Mouse (Mus musculus) hindbrain, postnatal 0 days (tissue): ENCODE data around the gene Pemt. TPM values are rescaled to one million over a fixed set of nuclear protein-coding genes. Genes with fewer than 3 reads are reported as not detected.

Experiments used
- ATAC-seq: fragments of 200-750 bp; cut with Nextera tagmentation; 2 replicates; pipeline ENCODE4 v1.8.0; 2017; ENCODE audit warnings: mild to moderate bottlenecking, moderate TSS enrichment, moderate library complexity
- DNase-seq: peaks from one replicate; pipeline ENCODE4 v3.0.0-alpha.2; 2015; ENCODE audit warnings: low spot score
- H3K27ac ChIP-seq: fragments of 300-500 bp; sonication (generic); 2 replicates; pipeline ENCODE4 v1.5.1; 2014; ENCODE audit warnings: mild to moderate bottlenecking
- H3K27me3 ChIP-seq: fragments of 300-500 bp; sonication (generic); 2 replicates; pipeline ENCODE4 v1.6.1; 2014; ENCODE audit warnings: low read length, mixed read lengths; ENCODE audit not compliant: insufficient read depth
- H3K36me3 ChIP-seq: fragments of 300-500 bp; sonication (generic); 2 replicates; pipeline ENCODE4 v1.6.1; 2014; ENCODE audit warnings: low read length, mixed read lengths; ENCODE audit not compliant: insufficient read depth
- H3K4me1 ChIP-seq: fragments of 300-500 bp; sonication (generic); 2 replicates; pipeline ENCODE4 v1.6.1; 2014; ENCODE audit warnings: antibody characterized with exemption, low read length, mixed read lengths; ENCODE audit not compliant: insufficient read depth
- H3K4me2 ChIP-seq: fragments of 300-500 bp; sonication (generic); 2 replicates; pipeline ENCODE4 v1.6.1; 2014; ENCODE audit warnings: low read depth, mild to moderate bottlenecking, low read length, moderate library complexity, mixed read lengths
- H3K4me3 ChIP-seq: fragments of 300-500 bp; sonication (generic); 2 replicates; pipeline ENCODE4 v1.5.1; 2014; ENCODE audit warnings: low read length
- H3K9ac ChIP-seq: fragments of 300-500 bp; sonication (generic); replicated peaks from 2 replicates; pipeline ENCODE4 v1.6.1; 2014; ENCODE audit warnings: mild to moderate bottlenecking, low read length, moderate library complexity, mixed read lengths
- H3K9me3 ChIP-seq: fragments of 300-500 bp; sonication (generic); 2 replicates; pipeline ENCODE4 v1.6.1; 2016; ENCODE audit warnings: low read length, mixed read lengths
- CTCF ChIP-seq: IDR thresholded peaks from 2 replicates; pipeline ENCODE4 v1.5.1; 2016; ENCODE audit warnings: antibody characterized with exemption, control low read depth, low read depth
- WGBS: fragments of 180-500 bp; shearing (Covaris S2); extraction: QIAGEN DNeasy Blood & Tissue Kit; methylation state at CpG from one replicate; pipeline ENCODE4 v1.1.7; 2014; 5-methylcytosine and 5-hydroxymethylcytosine counted together
- polyA plus RNA-seq: library from polyadenylated mRNA; unstranded; fragments of >200 nt; fragmentation: Nextera tagmentation; extraction: Ambion mirVana; gene quantifications from 2 replicates; pipeline ENCODE4 v1.2.1, GENCODE M21; 2015
- total RNA-seq: library from RNA; depleted of rRNA; stranded (reverse); fragments of >200 nt; gene quantifications from 2 replicates; pipeline ENCODE4 v1.2.3, GENCODE M21; 2014; rRNA removed

Gene Pemt
- total RNA-seq (14.5 and 15.3 TPM in 2 replicates), polyA plus RNA-seq (12.6 and 12.9 TPM in 2 replicates)

- H3K4me2 ChIP-seq: peak within 1 kb of the TSS; percentile 66
- DNase-seq (peak; percentile 98), ATAC-seq (peak; percentile 99)
- H3K4me1 ChIP-seq: 0 out of 2 replicates have a peak, but pooled peaks cover 5% of the 10 kb centered on the region
- peak within 1 kb of the TSS; percentile 89 for H3K27ac ChIP-seq
- H3K9ac ChIP-seq: peak within 1 kb of the TSS; percentile 54
- H3K36me3 ChIP-seq: no peaks in the 10 kb centered on the region
- under 1% methylated on average over 44 of the region's 44 CpGs for WGBS
- no peaks in the 10 kb centered on the region for H3K9me3 ChIP-seq
- H3K27me3 ChIP-seq: no peaks in the 10 kb centered on the region
- peak within 1 kb of the TSS; percentile 57 for H3K4me3 ChIP-seq
- TF ChIP-seq CTCF: peak; percentile 71
Measured at GRCm38 (mm10) chr11:60046058-60046735, at the start of gene Pemt. Pemt (minus strand) TSS chr11:60046489.

GRCm38 (mm10) chr11:60094909-60095810 is 48.9 kb upstream of the Pemt start:
- no peak overlapping the region for H3K4me2 ChIP-seq
- no peaks in the 10 kb centered on the region for H3K36me3 ChIP-seq
- ATAC-seq: peak; percentile 39; the same call in 1 of the 2 replicates
- H3K27ac ChIP-seq: 0 out of 2 replicates have a peak overlapping the region, but pooled peaks have one; percentile 54
- no peaks in the 10 kb centered on the region for H3K27me3 ChIP-seq
- H3K9me3 ChIP-seq: no peaks in the 10 kb centered on the region
- 33% methylated on average over 9 of the region's 9 CpGs for WGBS
- no peak for DNase-seq
- 0 out of 2 replicates have a peak overlapping the region, but pooled peaks have one; percentile 13 for H3K9ac ChIP-seq
- peaks cover 25% of the 10 kb centered on the region; the same call in 1 of the 2 replicates for H3K4me1 ChIP-seq
- TF ChIP-seq CTCF: no peak
- no peak overlapping the region for H3K4me3 ChIP-seq

- H3K9me3 ChIP-seq: no peaks in the 10 kb centered on the region
- H3K9ac ChIP-seq: 0 out of 2 replicates have a peak overlapping the region, but pooled peaks have one; percentile 21
- no peak overlapping the region for H3K4me2 ChIP-seq
- no peak overlapping the region for H3K4me3 ChIP-seq
- 26% methylated on average over 7 of the region's 7 CpGs for WGBS
- H3K27me3 ChIP-seq: no peaks in the 10 kb centered on the region
- TF ChIP-seq CTCF: 0 out of 2 replicates have a peak, but pooled peaks have one; percentile 6
- no peaks in the 10 kb centered on the region for H3K36me3 ChIP-seq
- ATAC-seq (peak; percentile 60), DNase-seq (peak; percentile 61)
- peaks cover 25% of the 10 kb centered on the region; the same call in 1 of the 2 replicates for H3K4me1 ChIP-seq
- H3K27ac ChIP-seq: peak overlapping the region; percentile 54; the same call in 1 of the 2 replicates
Measured at GRCm38 (mm10) chr11:60093984-60094587, 47.8 kb upstream of the Pemt start.

GRCm38 (mm10) chr11:60093227-60093626 is 46.9 kb upstream of the Pemt start:
- ATAC-seq (no peak), DNase-seq (no peak)
- peaks cover 25% of the 10 kb centered on the region; the same call in 1 of the 2 replicates for H3K4me1 ChIP-seq
- peak overlapping the region; percentile 54; the same call in 1 of the 2 replicates for H3K27ac ChIP-seq
- no peaks in the 10 kb centered on the region for H3K27me3 ChIP-seq
- 0 out of 2 replicates have a peak overlapping the region, but pooled peaks have one; percentile 21 for H3K9ac ChIP-seq
- no peak for TF ChIP-seq CTCF
- no peak overlapping the region for H3K4me3 ChIP-seq
- H3K36me3 ChIP-seq: no peaks in the 10 kb centered on the region
- H3K9me3 ChIP-seq: no peaks in the 10 kb centered on the region
- no peak overlapping the region for H3K4me2 ChIP-seq

GRCm38 (mm10) chr11:60091422-60091761 is 45.1 kb upstream of the Pemt start:
- H3K9me3 ChIP-seq: no peaks in the 10 kb centered on the region
- H3K4me3 ChIP-seq: no peak overlapping the region
- H3K4me2 ChIP-seq: no peak overlapping the region
- ATAC-seq: no peak
- no peak for TF ChIP-seq CTCF
- WGBS: 66% methylated on average over 7 of the region's 7 CpGs
- H3K4me1 ChIP-seq: peaks cover 25% of the 10 kb centered on the region; the same call in 1 of the 2 replicates
- H3K9ac ChIP-seq: no peak overlapping the region
- no peaks in the 10 kb centered on the region for H3K27me3 ChIP-seq
- H3K27ac ChIP-seq: no peak overlapping the region
- no peaks in the 10 kb centered on the region for H3K36me3 ChIP-seq
- no peak for DNase-seq
